Mouse (Mus musculus): ENCODE data around the gene Cnppd1. TPM values are rescaled to one million over a fixed set of nuclear protein-coding genes. Genes with fewer than 3 reads are reported as not detected.

The Cnppd1 gene
- polyA plus RNA-seq, 1 experiment from 2014 or later: 38.1 TPM

- Histone ChIP-seq H3K4me2 (ENCODE audit: low read depth, severe bottlenecking) (no peak overlapping the region), H3K27me3 (ENCODE audit: control insufficient read depth, insufficient read depth, low read length) (no peaks in the 10 kb centered on the region), H3K4me3 (ENCODE audit: low read depth, low read length) (no peak overlapping the region), H3K36me3 (ENCODE audit: control insufficient read depth, insufficient read depth, low read length) (peaks cover 7% of the 10 kb centered on the region; the same call in 1 of the 2 replicates), H3K9me3 (ENCODE audit: control insufficient read depth, low read length) (no peaks in the 10 kb centered on the region), H3K27ac (replicated peaks; ENCODE audit: low read depth, low read length) (no peak overlapping the region), H3K4me1 (ENCODE audit: control insufficient read depth, insufficient read depth, low read length) (peaks cover 7% of the 10 kb centered on the region), H3K9ac (ENCODE audit: low read length) (no peak overlapping the region)
- DNase-seq (ENCODE audit: low spot score) (no peak), ATAC-seq (ENCODE audit: insufficient number of reproducible peaks, low FRiP score, low TSS enrichment, low read depth) (no peak)
- 95% methylated on average over 2 of the region's 2 CpGs for WGBS
Observed at GRCm38 (mm10) chr1:75138448-75138847, 4.1 kb downstream of the Cnppd1 start.

DNA sequence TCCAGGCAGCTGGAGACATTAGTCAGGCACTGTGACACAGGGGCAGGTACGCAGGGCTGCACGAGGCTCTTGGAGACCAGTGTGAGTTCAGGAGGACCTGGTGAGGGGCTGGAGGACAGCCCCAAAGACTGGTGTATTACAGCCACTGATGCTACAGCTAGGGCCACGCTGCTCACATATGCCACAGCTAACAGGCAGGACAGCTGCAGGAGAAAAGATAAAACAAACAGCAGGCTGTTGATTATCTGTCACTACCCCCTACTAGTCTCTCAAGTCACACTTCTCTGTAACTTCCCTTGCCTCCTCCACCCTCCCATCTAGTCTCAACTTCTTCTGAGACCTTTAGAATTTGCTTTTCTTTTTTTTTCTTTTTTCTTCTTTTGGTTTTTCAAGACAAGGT, 5.8 kb downstream of the Cnppd1 start:
- Histone ChIP-seq H3K36me3 (ENCODE audit: control insufficient read depth, insufficient read depth, low read length) (peaks cover 7% of the 10 kb centered on the region; the same call in 1 of the 2 replicates), H3K4me2 (ENCODE audit: low read depth, severe bottlenecking) (no peak overlapping the region), H3K27ac (replicated peaks; ENCODE audit: low read depth, low read length) (no peak overlapping the region), H3K4me3 (ENCODE audit: low read depth, low read length) (no peak overlapping the region), H3K27me3 (ENCODE audit: control insufficient read depth, insufficient read depth, low read length) (no peaks in the 10 kb centered on the region), H3K9me3 (ENCODE audit: control insufficient read depth, low read length) (no peaks in the 10 kb centered on the region), H3K9ac (ENCODE audit: low read length) (no peak overlapping the region), H3K4me1 (ENCODE audit: control insufficient read depth, insufficient read depth, low read length) (peaks cover 5% of the 10 kb centered on the region; the same call in 1 of the 2 replicates)
- WGBS: 54% methylated on average over 3 of the region's 3 CpGs
- no peak for DNase-seq (ENCODE audit: low spot score)
- ATAC-seq (ENCODE audit: insufficient number of reproducible peaks, low FRiP score, low TSS enrichment, low read depth): no peak

- ATAC-seq (ENCODE audit: insufficient number of reproducible peaks, low FRiP score, low TSS enrichment, low read depth) (no peak), DNase-seq (ENCODE audit: low spot score) (no peak)
- no peaks in the 10 kb centered on the region for H3K27me3 ChIP-seq (ENCODE audit: control insufficient read depth, insufficient read depth, low read length)
- no peak overlapping the region for H3K4me3 ChIP-seq (ENCODE audit: low read depth, low read length)
- H3K4me1 ChIP-seq (ENCODE audit: control insufficient read depth, insufficient read depth, low read length): peaks cover 5% of the 10 kb centered on the region; the same call in 1 of the 2 replicates
- H3K36me3 ChIP-seq (ENCODE audit: control insufficient read depth, insufficient read depth, low read length): peaks cover 7% of the 10 kb centered on the region; the same call in 1 of the 2 replicates
- H3K4me2 ChIP-seq (ENCODE audit: low read depth, severe bottlenecking): no peak overlapping the region
- H3K9me3 ChIP-seq (ENCODE audit: control insufficient read depth, low read length): no peaks in the 10 kb centered on the region
- H3K9ac ChIP-seq (ENCODE audit: low read length): no peak overlapping the region
- no peak overlapping the region for H3K27ac ChIP-seq (replicated peaks; ENCODE audit: low read depth, low read length)
- 67% methylated on average over 6 of the region's 6 CpGs for WGBS
Observed at GRCm38 (mm10) chr1:75136293-75136692, 6.2 kb downstream of the Cnppd1 start.

GRCm38 (mm10) chr1:75133421-75134207, 8.9 kb downstream of the Cnppd1 start, which contains the start of gene Slc23a3:
Gene Slc23a3, minus strand, starts transcription at chr1:75133890.
- Histone ChIP-seq H3K4me3 (ENCODE audit: low read depth, low read length) (no peak within 1 kb of the TSS), H3K36me3 (ENCODE audit: control insufficient read depth, insufficient read depth, low read length) (peaks cover 7% of the 10 kb centered on the region; the same call in 1 of the 2 replicates), H3K9me3 (ENCODE audit: control insufficient read depth, low read length) (no peaks in the 10 kb centered on the region), H3K27me3 (ENCODE audit: control insufficient read depth, insufficient read depth, low read length) (no peaks in the 10 kb centered on the region), H3K4me2 (ENCODE audit: low read depth, severe bottlenecking) (no peak within 1 kb of the TSS), H3K4me1 (ENCODE audit: control insufficient read depth, insufficient read depth, low read length) (no peaks in the 10 kb centered on the region), H3K9ac (ENCODE audit: low read length) (no peak within 1 kb of the TSS), H3K27ac (replicated peaks; ENCODE audit: low read depth, low read length) (no peak within 1 kb of the TSS)
- DNase-seq (ENCODE audit: low spot score) (no peak), ATAC-seq (ENCODE audit: insufficient number of reproducible peaks, low FRiP score, low TSS enrichment, low read depth) (no peak)
- WGBS: 66% methylated on average over 12 of the region's 12 CpGs

DNA sequence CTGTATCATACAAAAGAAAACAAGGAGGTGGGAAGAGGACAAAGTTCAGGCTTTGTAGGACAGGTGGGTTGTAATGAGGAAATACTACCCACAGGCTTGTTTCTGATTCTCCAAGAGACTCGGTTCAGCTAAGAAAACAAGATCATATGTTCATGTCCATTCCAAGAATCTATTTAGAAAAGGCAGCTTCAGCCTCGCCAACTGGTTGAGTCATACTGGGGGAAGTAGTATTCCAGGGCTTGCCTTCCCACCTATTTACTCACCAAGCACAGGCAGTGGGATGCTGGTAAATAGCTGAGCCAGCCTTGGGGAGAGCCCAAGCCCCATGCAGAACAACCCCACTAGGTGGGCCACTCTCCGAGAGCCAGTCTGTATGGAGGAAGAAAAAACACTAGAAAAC, 13.9 kb downstream of the Cnppd1 start:
- Histone ChIP-seq H3K27ac (replicated peaks; ENCODE audit: low read depth, low read length) (no peak overlapping the region), H3K9me3 (ENCODE audit: control insufficient read depth, low read length) (no peaks in the 10 kb centered on the region), H3K4me1 (ENCODE audit: control insufficient read depth, insufficient read depth, low read length) (peaks cover 4% of the 10 kb centered on the region; the same call in 1 of the 2 replicates), H3K4me2 (ENCODE audit: low read depth, severe bottlenecking) (no peak overlapping the region), H3K36me3 (ENCODE audit: control insufficient read depth, insufficient read depth, low read length) (no peaks in the 10 kb centered on the region), H3K9ac (ENCODE audit: low read length) (no peak overlapping the region), H3K27me3 (ENCODE audit: control insufficient read depth, insufficient read depth, low read length) (no peaks in the 10 kb centered on the region), H3K4me3 (ENCODE audit: low read depth, low read length) (no peak overlapping the region)
- no peak for ATAC-seq (ENCODE audit: insufficient number of reproducible peaks, low FRiP score, low TSS enrichment, low read depth)
- DNase-seq (ENCODE audit: low spot score): no peak
- 70% methylated on average over 3 of the region's 3 CpGs for WGBS

DNA sequence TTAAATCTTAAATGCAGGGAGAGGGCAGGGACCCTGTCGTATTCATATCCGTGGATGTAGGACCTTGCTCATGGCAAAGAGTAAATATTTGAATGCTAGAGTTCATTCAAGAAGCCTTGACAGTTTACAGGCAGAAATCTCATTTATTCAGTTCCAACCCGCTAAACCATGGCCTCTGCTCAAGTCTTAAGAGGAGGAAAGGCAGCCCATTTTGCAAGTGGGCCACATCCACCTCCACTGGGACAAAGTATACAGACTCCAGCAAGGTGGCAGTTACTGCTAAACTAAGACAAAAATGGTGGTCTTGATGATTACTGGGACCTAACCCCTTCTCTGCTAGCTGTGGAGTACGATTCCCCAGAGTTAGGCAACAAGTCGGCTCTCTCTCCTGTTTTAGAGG, 17.1 kb downstream of the Cnppd1 start:
- DNase-seq (ENCODE audit: low spot score): no peak
- Histone ChIP-seq H3K9ac (ENCODE audit: low read length) (peak overlapping the region; percentile 71), H3K27ac (replicated peaks; ENCODE audit: low read depth, low read length) (peak overlapping the region; percentile 94), H3K9me3 (ENCODE audit: control insufficient read depth, low read length) (no peaks in the 10 kb centered on the region), H3K36me3 (ENCODE audit: control insufficient read depth, insufficient read depth, low read length) (no peaks in the 10 kb centered on the region), H3K27me3 (ENCODE audit: control insufficient read depth, insufficient read depth, low read length) (no peaks in the 10 kb centered on the region), H3K4me3 (ENCODE audit: low read depth, low read length) (peak overlapping the region; percentile 54), H3K4me2 (ENCODE audit: low read depth, severe bottlenecking) (peak overlapping the region; percentile 51), H3K4me1 (ENCODE audit: control insufficient read depth, insufficient read depth, low read length) (peaks cover 4% of the 10 kb centered on the region; the same call in 1 of the 2 replicates)
- ATAC-seq (ENCODE audit: insufficient number of reproducible peaks, low FRiP score, low TSS enrichment, low read depth): no peak
- 35% methylated on average over 5 of the region's 5 CpGs for WGBS

- Histone ChIP-seq H3K4me1 (ENCODE audit: control insufficient read depth, insufficient read depth, low read length) (peaks cover 4% of the 10 kb centered on the region; the same call in 1 of the 2 replicates), H3K27me3 (ENCODE audit: control insufficient read depth, insufficient read depth, low read length) (no peaks in the 10 kb centered on the region), H3K4me2 (ENCODE audit: low read depth, severe bottlenecking) (peak within 1 kb of the TSS; percentile 51), H3K36me3 (ENCODE audit: control insufficient read depth, insufficient read depth, low read length) (no peaks in the 10 kb centered on the region), H3K9me3 (ENCODE audit: control insufficient read depth, low read length) (no peaks in the 10 kb centered on the region), H3K27ac (replicated peaks; ENCODE audit: low read depth, low read length) (peak within 1 kb of the TSS; percentile 94), H3K4me3 (ENCODE audit: low read depth, low read length) (peak within 1 kb of the TSS; percentile 54), H3K9ac (ENCODE audit: low read length) (peak within 1 kb of the TSS; percentile 71)
- peak; percentile 92 for ATAC-seq (ENCODE audit: insufficient number of reproducible peaks, low FRiP score, low TSS enrichment, low read depth)
- WGBS: 2% methylated on average over 56 of the region's 56 CpGs
- peak; percentile 97 for DNase-seq (ENCODE audit: low spot score)
Observed at GRCm38 (mm10) chr1:75124346-75125321, 17.9 kb downstream of the Cnppd1 start, which contains the start of gene Nhej1. Gene Nhej1, minus strand, starts transcription at chr1:75125200.

GRCm38 (mm10) chr1:75122211-75122610, 20.3 kb downstream of the Cnppd1 start:
- H3K4me2 ChIP-seq (ENCODE audit: low read depth, severe bottlenecking): no peak overlapping the region
- H3K36me3 ChIP-seq (ENCODE audit: control insufficient read depth, insufficient read depth, low read length): no peaks in the 10 kb centered on the region
- H3K27ac ChIP-seq (replicated peaks; ENCODE audit: low read depth, low read length): no peak overlapping the region
- no peak overlapping the region for H3K4me3 ChIP-seq (ENCODE audit: low read depth, low read length)
- no peaks in the 10 kb centered on the region for H3K9me3 ChIP-seq (ENCODE audit: control insufficient read depth, low read length)
- H3K4me1 ChIP-seq (ENCODE audit: control insufficient read depth, insufficient read depth, low read length): peaks cover 4% of the 10 kb centered on the region; the same call in 1 of the 2 replicates
- ATAC-seq (ENCODE audit: insufficient number of reproducible peaks, low FRiP score, low TSS enrichment, low read depth): no peak
- WGBS: 81% methylated on average over 3 of the region's 3 CpGs
- no peak for DNase-seq (ENCODE audit: low spot score)
- no peak overlapping the region for H3K9ac ChIP-seq (ENCODE audit: low read length)
- H3K27me3 ChIP-seq (ENCODE audit: control insufficient read depth, insufficient read depth, low read length): no peaks in the 10 kb centered on the region

Measured in limb, embryonic 11.5 days (tissue).